Mouse (Mus musculus): ENCODE results near the gene Col25a1. TPM values are rescaled to one million over a fixed set of nuclear protein-coding genes. Genes with fewer than 3 reads are reported as not detected.

The Col25a1 gene
- polyA plus RNA-seq, 1 experiment: 2.8 TPM

- Histone ChIP-seq H3K27me3 (ENCODE audit: control insufficient read depth, insufficient read depth, insufficient read length) (no peaks in the 10 kb centered on the region), H3K36me3 (ENCODE audit: control insufficient read depth, insufficient read depth) (no peaks in the 10 kb centered on the region), H3ac (ENCODE audit: control insufficient read depth, insufficient read length) (no peak overlapping the region), H3K79me2 (ENCODE audit: control insufficient read depth, insufficient read depth) (no peaks in the 10 kb centered on the region), H3K4me3 (no peak overlapping the region), H3K4me2 (ENCODE audit: low read depth) (no peak overlapping the region)
- TF ChIP-seq MAX (IDR thresholded peaks at IDR 0.05; ENCODE audit: low read depth) (no peak), MYOD1 (IDR thresholded peaks at IDR 0.05; ENCODE audit: control insufficient read depth in 1 of 3, insufficient read length in 2 of 3, low read depth in 2 of 3) (no peak), POLR2A (IDR thresholded peaks at IDR 0.05; ENCODE audit: insufficient read length, low read depth) (no peak), CEBPB (IDR thresholded peaks at IDR 0.05; ENCODE audit: insufficient read depth, poor library complexity, severe bottlenecking) (no peak), MYOG (IDR thresholded peaks at IDR 0.05; ENCODE audit: control insufficient read depth in 1 of 3, insufficient read depth in 1 of 3, insufficient read length in 2 of 3, low read depth in 2 of 3) (no peak), E2F4 (IDR thresholded peaks at IDR 0.05; ENCODE audit: insufficient read depth) (no peak), POLR2AphosphoS2 (IDR thresholded peaks at IDR 0.05; ENCODE audit: insufficient read length, low read depth) (no peak), USF1 (IDR thresholded peaks at IDR 0.05; ENCODE audit: low read depth) (no peak), SRF (IDR thresholded peaks at IDR 0.05; ENCODE audit: control insufficient read depth, insufficient read length, low read depth) (no peak), TCF12 (IDR thresholded peaks at IDR 0.05; ENCODE audit: insufficient read depth, poor library complexity, severe bottlenecking) (no peak), REST (IDR thresholded peaks at IDR 0.05; ENCODE audit: insufficient read depth, insufficient read length) (no peak), TCF3 (IDR thresholded peaks at IDR 0.05; ENCODE audit: insufficient read length, low read depth) (no peak)
Measured at GRCm38 (mm10) chr3:130576683-130577082, 445.4 kb downstream of the Col25a1 start.

GRCm38 (mm10) chr3:130579501-130579900 lies 448.2 kb downstream of the Col25a1 start:
- no peaks in the 10 kb centered on the region for H3K79me2 ChIP-seq (ENCODE audit: control insufficient read depth, insufficient read depth)
- no peak overlapping the region for H3ac ChIP-seq (ENCODE audit: control insufficient read depth, insufficient read length)
- H3K4me2 ChIP-seq (ENCODE audit: low read depth): peak overlapping the region; percentile 22
- H3K4me3 ChIP-seq: no peak overlapping the region
- no peak for TF ChIP-seq CEBPB (IDR thresholded peaks at IDR 0.05; ENCODE audit: insufficient read depth, poor library complexity, severe bottlenecking)
- TF ChIP-seq USF1 (IDR thresholded peaks at IDR 0.05; ENCODE audit: low read depth): no peak
- TF ChIP-seq E2F4 (IDR thresholded peaks at IDR 0.05; ENCODE audit: insufficient read depth): no peak
- TF ChIP-seq MYOG (IDR thresholded peaks at IDR 0.05; ENCODE audit: control insufficient read depth in 1 of 3, insufficient read depth in 1 of 3, insufficient read length in 2 of 3, low read depth in 2 of 3): peak in 2 of 3 experiments; percentile 49 to 80
- TF ChIP-seq REST (IDR thresholded peaks at IDR 0.05; ENCODE audit: insufficient read depth, insufficient read length): no peak
- TF ChIP-seq POLR2AphosphoS2 (IDR thresholded peaks at IDR 0.05; ENCODE audit: insufficient read length, low read depth): no peak
- TF ChIP-seq TCF12 (IDR thresholded peaks at IDR 0.05; ENCODE audit: insufficient read depth, poor library complexity, severe bottlenecking): peak; percentile 42
- no peak for TF ChIP-seq TCF3 (IDR thresholded peaks at IDR 0.05; ENCODE audit: insufficient read length, low read depth)
- TF ChIP-seq MYOD1 (IDR thresholded peaks at IDR 0.05; ENCODE audit: control insufficient read depth in 1 of 3, insufficient read length in 2 of 3, low read depth in 2 of 3): peak in 2 of 3 experiments; percentile 58 to 85
- no peaks in the 10 kb centered on the region for H3K36me3 ChIP-seq (ENCODE audit: control insufficient read depth, insufficient read depth)
- H3K27me3 ChIP-seq (ENCODE audit: control insufficient read depth, insufficient read depth, insufficient read length): no peaks in the 10 kb centered on the region

- Histone ChIP-seq H3K27me3 (ENCODE audit: control insufficient read depth, insufficient read depth, insufficient read length) (no peaks in the 10 kb centered on the region), H3K36me3 (ENCODE audit: control insufficient read depth, insufficient read depth) (no peaks in the 10 kb centered on the region), H3K79me2 (ENCODE audit: control insufficient read depth, insufficient read depth) (no peaks in the 10 kb centered on the region), H3K4me2 (ENCODE audit: low read depth) (no peak overlapping the region), H3ac (ENCODE audit: control insufficient read depth, insufficient read length) (no peak overlapping the region), H3K4me3 (no peak overlapping the region)
- TF ChIP-seq CEBPB (IDR thresholded peaks at IDR 0.05; ENCODE audit: insufficient read depth, poor library complexity, severe bottlenecking): no peak
- TF ChIP-seq POLR2AphosphoS2 (IDR thresholded peaks at IDR 0.05; ENCODE audit: insufficient read length, low read depth): no peak
- TF ChIP-seq MYOG (IDR thresholded peaks at IDR 0.05; ENCODE audit: control insufficient read depth in 1 of 3, insufficient read depth in 1 of 3, insufficient read length in 2 of 3, low read depth in 2 of 3): no peak
- no peak for TF ChIP-seq E2F4 (IDR thresholded peaks at IDR 0.05; ENCODE audit: insufficient read depth)
Measured at GRCm38 (mm10) chr3:130581577-130581976, 450.3 kb downstream of the Col25a1 start.

GRCm38 (mm10) chr3:130582903-130583664 lies 451.8 kb downstream of the Col25a1 start:
- Histone ChIP-seq H3K4me3 (no peak overlapping the region), H3ac (ENCODE audit: control insufficient read depth, insufficient read length) (no peak overlapping the region), H3K79me2 (ENCODE audit: control insufficient read depth, insufficient read depth) (no peaks in the 10 kb centered on the region), H3K27me3 (ENCODE audit: control insufficient read depth, insufficient read depth, insufficient read length) (no peaks in the 10 kb centered on the region), H3K4me2 (ENCODE audit: low read depth) (no peak overlapping the region), H3K36me3 (ENCODE audit: control insufficient read depth, insufficient read depth) (no peaks in the 10 kb centered on the region)
- TF ChIP-seq POLR2A (IDR thresholded peaks at IDR 0.05; ENCODE audit: insufficient read length, low read depth): no peak
- TF ChIP-seq REST (IDR thresholded peaks at IDR 0.05; ENCODE audit: insufficient read depth, insufficient read length): no peak
- TF ChIP-seq MYOG (IDR thresholded peaks at IDR 0.05; ENCODE audit: control insufficient read depth in 1 of 3, insufficient read depth in 1 of 3, insufficient read length in 2 of 3, low read depth in 2 of 3): no peak
- TF ChIP-seq USF1 (IDR thresholded peaks at IDR 0.05; ENCODE audit: low read depth): no peak
- TF ChIP-seq MAX (IDR thresholded peaks at IDR 0.05; ENCODE audit: low read depth): no peak
- no peak for TF ChIP-seq CEBPB (IDR thresholded peaks at IDR 0.05; ENCODE audit: insufficient read depth, poor library complexity, severe bottlenecking)
- no peak for TF ChIP-seq E2F4 (IDR thresholded peaks at IDR 0.05; ENCODE audit: insufficient read depth)
- TF ChIP-seq MYOD1 (IDR thresholded peaks at IDR 0.05; ENCODE audit: control insufficient read depth in 1 of 3, insufficient read length in 2 of 3, low read depth in 2 of 3): no peak
- TF ChIP-seq POLR2AphosphoS2 (IDR thresholded peaks at IDR 0.05; ENCODE audit: insufficient read length, low read depth): no peak
- TF ChIP-seq TCF12 (IDR thresholded peaks at IDR 0.05; ENCODE audit: insufficient read depth, poor library complexity, severe bottlenecking): no peak
- no peak for TF ChIP-seq SRF (IDR thresholded peaks at IDR 0.05; ENCODE audit: control insufficient read depth, insufficient read length, low read depth)
- no peak for TF ChIP-seq TCF3 (IDR thresholded peaks at IDR 0.05; ENCODE audit: insufficient read length, low read depth)
